Mouse (Mus musculus): ENCODE measurements around the gene Pan2. TPM values are rescaled to one million over a fixed set of nuclear protein-coding genes. Genes with fewer than 3 reads are reported as not detected.

Gene Pan2
- polyA plus RNA-seq (2017; shearing (Covaris generic)), result 45.1 TPM

DNA sequence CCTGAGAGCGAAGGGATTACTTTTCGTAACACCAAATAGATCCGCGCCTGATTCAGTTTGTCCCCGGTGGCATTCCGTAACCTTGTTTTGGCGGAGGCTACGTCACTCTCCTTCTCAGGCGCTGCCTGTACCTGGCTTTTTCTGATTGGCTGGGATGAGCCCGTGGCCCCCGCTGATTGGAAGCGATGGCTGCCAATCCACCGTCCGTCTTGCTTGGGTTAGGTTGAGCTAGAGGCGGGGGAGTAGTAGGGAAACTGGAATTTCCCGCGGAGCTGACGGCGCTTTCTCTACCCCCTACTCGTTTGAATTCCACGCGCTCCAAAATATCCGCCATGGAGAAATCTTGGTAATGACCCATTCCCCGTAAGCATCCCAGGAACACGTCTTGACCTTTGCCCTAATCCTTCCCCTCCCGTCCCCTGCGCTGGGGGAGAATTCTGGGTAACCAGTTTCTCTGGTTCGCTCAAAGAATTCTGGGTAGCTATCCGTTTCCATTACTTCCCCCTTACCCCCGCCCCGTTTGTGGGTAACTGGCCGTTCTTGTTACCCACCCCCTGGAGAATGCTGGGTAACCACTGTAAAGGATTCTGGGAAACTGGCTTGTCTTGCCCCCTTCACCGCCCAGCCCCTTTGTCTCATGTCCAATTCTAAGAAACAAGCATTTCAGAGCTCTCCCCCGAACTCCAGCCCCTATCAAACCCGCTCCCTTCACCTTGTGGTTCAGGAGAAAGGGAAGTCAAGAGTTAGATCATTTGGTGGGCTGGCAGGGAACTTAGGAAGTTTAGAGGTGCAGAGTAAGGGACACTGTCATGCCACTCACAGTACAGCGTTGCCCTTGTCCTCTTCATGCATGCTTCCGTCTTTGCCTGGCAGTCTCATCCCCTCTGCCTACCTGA is at the start of gene Pan2:
Pan2 (plus strand) TSS at position 210 of the 896 bp plus-strand sequence.

DNA sequence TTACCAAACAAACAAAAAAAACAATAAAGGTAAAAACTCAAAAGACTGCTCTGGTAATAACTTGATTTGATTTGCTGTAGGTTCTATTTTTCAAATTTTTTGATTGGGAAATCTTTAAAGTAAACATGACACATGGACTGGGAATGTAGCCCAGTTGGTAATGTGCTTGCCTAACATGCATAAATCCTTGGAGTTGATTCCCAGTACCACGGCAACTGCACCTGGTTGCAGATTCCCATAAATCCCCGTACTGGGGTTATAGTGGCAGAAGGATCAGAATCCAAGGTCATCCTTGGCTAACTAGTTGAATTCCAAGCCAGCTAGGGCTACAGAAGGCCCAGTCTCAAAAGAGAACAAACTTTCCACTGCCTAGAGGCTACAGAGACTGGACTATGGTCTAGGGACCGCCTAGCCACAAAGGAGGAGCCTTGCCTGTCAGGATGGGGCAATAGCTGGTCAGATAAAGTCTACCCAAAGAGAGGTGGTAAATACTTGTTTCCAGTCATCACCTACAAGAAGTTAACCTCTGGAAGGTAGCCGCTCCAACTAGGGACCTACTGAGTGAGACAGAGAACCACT is 49.4 kb upstream of the Pan2 start, which contains the start of gene Apon:
Apon (plus strand) TSS at position 420 of the 579 bp plus-strand sequence.

DNA sequence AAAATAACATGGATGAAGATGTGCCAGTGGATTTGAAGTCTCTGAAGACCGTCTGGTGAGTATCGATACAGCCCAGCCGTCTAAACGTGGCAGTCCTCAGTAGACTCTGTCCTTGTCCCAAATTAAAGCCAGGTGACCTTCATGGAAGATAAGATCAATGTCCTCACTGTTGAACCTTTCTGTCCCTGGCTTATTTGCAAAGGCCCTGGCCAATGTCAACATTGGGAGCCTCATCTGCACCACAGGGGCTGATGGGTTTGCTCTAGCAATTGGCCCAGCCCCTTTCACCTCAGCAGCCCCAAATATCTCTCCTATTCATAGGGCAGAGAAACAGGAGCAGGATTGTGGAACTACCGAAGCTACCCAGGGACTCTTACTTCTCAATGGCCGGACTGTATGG is 34.8 kb upstream of the Pan2 start, which contains the start of gene Apof:
Apof (plus strand) TSS at position 301 of the 400 bp plus-strand sequence.

DNA sequence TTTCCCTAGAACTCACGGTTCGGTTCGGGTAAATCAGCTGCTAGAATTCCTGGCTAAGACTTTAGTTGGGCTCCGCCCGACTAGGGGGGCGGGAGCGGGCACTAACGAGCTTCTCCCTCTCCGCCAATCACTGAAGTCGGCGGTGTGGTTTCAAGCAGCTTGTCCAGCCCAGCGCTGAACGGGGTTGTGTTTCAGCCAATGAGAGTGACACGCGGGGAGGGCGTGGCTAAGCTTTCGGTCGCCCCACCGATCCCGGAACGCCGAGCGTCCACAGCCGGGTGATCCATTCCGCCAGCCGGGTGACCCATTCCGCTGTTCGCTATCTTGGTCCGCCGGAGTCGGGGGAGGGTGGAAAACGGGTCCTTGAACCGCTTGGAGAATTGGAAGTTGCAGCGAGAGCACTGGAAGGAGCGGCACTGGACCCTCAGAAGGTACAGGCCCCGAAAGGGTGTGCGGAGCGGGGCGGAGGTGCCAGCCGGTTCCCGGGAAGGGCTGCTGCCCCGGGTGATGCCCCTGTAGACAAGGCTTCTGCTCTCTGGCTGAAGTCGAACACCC is 32.8 kb upstream of the Pan2 start, which contains the start of gene Stat2:
Stat2 (plus strand) TSS at position 273 of the 555 bp plus-strand sequence.

DNA sequence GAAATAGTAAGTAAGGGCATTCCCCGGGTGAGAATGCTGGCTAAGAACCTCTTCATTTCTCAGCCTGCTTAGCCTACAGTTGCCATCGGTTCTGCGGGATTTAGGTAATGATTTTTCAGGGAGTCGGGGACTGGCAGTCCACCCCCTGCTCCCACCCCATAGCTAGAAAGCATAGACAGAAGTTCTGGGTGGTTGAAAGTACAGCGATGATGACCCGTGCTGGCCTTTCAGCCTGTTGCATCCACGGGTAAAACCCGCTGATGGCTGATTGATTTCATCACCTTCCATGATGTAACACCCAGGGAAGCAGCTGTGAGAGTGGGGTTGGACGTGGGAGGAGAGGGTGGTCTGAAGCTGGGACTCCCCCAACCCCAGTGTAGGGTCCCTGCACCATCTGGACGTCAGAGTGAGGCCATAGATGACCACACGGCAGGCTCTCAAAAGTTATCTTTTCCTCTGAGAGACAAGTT is 4.4 kb upstream of the Pan2 start, which contains the start of gene Il23a:
Il23a (minus strand) TSS at position 51 of the 470 bp plus-strand sequence.

DNA sequence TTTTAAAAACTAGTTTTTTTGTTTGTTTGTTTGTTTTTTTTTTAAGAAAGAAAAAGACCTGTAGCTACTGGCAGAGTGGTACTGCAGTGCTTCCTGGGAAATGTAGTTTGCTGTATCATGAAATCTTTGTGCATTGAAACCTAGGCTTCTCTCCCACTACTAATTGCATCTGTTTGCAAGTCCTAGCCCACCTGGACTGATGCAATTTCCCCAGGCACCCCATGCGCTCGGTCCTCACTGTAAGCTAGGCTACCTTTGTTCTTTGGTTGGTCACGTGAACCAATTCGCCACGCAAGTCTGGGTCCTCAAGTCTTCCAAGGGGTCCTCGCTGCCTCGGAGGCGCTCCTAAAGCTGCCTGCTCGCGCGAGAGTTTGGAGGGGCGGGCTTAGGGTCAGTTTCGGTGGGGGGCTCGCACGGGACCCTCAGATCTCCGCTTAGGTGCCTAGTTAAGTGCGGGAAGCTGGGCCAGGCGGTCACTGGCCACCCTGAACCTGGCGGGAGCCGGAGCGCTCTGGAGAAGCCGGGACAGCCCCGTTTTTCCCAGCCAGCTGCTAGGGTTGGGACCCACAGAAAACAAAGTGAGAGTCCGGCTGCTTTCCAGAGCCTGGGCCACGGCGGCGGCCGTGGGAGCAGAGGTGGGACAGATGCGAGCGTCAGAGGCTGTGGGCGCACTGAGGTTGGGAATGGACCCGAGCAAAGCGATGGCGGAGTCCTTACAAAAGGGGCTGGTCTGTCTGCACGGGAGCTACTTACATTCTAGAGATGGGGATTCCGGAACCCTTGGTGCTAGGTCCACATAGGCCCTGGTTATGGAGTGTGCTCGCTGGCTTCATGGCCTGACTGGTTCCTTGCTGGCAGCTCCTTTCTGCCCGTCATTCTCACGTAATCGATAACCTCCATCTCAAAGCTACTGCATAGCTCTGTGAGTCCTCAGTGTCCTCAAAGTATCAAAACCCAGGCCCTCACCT is 19.3 kb downstream of the Pan2 start, which contains the start of gene Cnpy2:
Cnpy2 (plus strand) TSS at position 319 of the 968 bp plus-strand sequence.

DNA sequence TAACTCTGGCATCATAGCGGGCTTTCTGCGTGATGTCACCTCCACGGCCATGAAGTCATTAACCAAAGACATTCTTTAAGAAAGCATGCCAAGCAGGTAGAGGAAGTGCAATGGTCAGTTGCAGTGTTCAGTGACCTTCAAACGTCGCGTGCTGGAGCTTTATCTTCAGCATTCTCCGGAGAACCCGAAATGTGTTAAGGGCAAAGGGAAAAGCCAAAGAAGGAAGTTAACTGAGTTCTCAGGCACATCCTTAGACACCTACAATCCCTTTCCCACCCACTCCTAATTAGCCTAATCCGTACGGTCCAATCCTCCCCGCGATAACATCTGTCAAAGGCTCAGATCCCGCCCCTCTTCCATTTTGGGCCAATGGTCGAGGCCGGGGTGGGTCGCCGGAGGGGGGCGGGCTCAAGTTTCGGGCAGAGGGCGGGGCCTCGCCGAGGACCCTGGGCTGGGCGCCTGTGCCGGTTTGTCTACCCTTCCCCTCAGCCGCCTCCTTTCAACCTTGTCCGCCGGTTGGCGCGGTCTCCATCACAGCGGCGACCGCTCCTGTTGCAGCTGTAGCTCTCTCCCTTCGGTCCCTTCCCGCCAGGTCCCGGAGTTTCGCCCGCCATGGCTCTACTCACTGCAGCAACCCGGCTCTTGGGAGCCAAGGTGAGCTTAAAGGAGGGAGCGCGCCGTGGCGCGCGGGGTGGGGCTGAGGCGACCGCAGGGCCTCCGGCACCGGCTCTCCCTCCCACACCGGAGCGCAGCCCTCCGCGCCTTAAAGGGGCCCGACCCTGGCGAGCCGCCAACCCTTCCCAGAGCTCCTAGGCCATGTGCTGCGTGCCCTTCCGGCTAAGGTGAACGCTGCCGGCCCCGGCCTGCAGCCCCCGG is 34.4 kb downstream of the Pan2 start, which contains the start of gene Cs:
Cs (plus strand) TSS at position 429 of the 876 bp plus-strand sequence.

DNA sequence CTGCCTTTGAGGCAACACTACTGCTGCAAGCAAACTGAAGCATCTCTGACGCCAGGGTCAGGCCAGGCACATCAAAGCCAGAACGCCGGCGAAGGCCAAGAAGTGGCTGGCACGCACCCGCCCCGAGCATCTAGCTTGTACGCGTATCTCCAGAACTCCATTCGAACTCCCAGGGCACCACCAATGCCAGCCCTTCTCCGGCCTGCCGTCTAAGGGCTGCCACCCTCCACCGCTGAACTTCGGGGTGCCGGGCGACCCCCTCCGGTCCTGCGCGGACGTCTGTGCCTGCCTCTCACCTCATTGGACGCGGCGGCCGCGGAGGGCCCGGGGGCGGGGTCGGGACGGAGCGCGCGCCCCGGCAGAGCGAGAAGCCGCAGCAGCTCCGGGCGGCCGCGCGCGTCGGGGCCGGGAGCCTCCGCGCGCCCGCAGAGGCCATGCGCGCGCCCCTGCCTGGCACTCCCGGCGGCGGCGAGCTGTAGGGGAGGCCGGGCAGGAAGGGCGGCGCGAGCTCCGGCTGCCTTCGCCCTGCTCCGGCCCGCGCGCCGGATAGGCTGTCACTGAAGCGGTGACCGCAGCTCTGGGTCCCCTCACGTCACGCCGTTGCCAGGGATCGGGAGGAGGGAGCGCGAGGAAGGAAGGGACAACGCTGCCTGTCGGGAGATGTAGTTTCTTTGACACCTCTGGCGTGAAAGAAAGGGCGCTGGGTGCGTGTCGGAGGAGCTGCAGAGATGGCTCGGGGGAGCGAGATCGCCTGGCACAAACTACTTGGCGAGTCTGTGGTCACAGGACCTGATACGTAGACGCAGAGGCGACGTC is 65.5 kb downstream of the Pan2 start, which contains the start of gene Coq10a:
Coq10a (minus strand) TSS at position 596 of the 816 bp plus-strand sequence.

Other genes starting within 250 kb of the Pan2 start
- gene Ptges3, start 244.4 kb upstream of the Pan2 start, polyA plus RNA-seq (2017; shearing (Covaris generic)), result 94.5 TPM
- gene Atp5b, start 220.1 kb upstream of the Pan2 start, polyA plus RNA-seq (2017; shearing (Covaris generic)), result 1,218 TPM
- 80.6 TPM for gene Baz2a, start 211.8 kb upstream of the Pan2 start, polyA plus RNA-seq (2017; shearing (Covaris generic))
- 36.9 TPM for gene Rbms2, start 123.0 kb upstream of the Pan2 start, polyA plus RNA-seq (2017; shearing (Covaris generic))
- gene Gls2, start 108.9 kb upstream of the Pan2 start, polyA plus RNA-seq (2017; shearing (Covaris generic)), result 0.23 TPM
- 15.9 TPM for gene Spryd4, start 91.5 kb upstream of the Pan2 start, polyA plus RNA-seq (2017; shearing (Covaris generic))
- gene Mip, start 77.5 kb upstream of the Pan2 start, polyA plus RNA-seq (2017; shearing (Covaris generic)), result not detected
- gene Timeless, start 71.3 kb upstream of the Pan2 start, polyA plus RNA-seq (2017; shearing (Covaris generic)), result 25.1 TPM
- gene Apon, start 49.2 kb upstream of the Pan2 start, polyA plus RNA-seq (2017; shearing (Covaris generic)), result not detected
- not detected for gene Apof, start 34.7 kb upstream of the Pan2 start, polyA plus RNA-seq (2017; shearing (Covaris generic))
- gene Stat2, start 32.8 kb upstream of the Pan2 start, polyA plus RNA-seq (2017; shearing (Covaris generic)), result 100 TPM
- not detected for gene Il23a, start 4.6 kb upstream of the Pan2 start, polyA plus RNA-seq (2017; shearing (Covaris generic))
- 156 TPM for gene Cnpy2, start 19.1 kb downstream of the Pan2 start, polyA plus RNA-seq (2017; shearing (Covaris generic))
- gene Cs, start 34.4 kb downstream of the Pan2 start, polyA plus RNA-seq (2017; shearing (Covaris generic)), result 181 TPM
- gene Coq10a, start 65.7 kb downstream of the Pan2 start, polyA plus RNA-seq (2017; shearing (Covaris generic)), result 12.2 TPM
- gene Ankrd52, start 73.8 kb downstream of the Pan2 start, polyA plus RNA-seq (2017; shearing (Covaris generic)), result 2.6 TPM
- 0.13 TPM for gene Slc39a5, start 97.9 kb downstream of the Pan2 start, polyA plus RNA-seq (2017; shearing (Covaris generic))
- gene Nabp2, start 108.2 kb downstream of the Pan2 start, polyA plus RNA-seq (2017; shearing (Covaris generic)), result 128 TPM
- 47.8 TPM for gene Rnf41, start 108.3 kb downstream of the Pan2 start, polyA plus RNA-seq (2017; shearing (Covaris generic))
- 131 TPM for gene Smarcc2, start 155.9 kb downstream of the Pan2 start, polyA plus RNA-seq (2017; shearing (Covaris generic))
- gene Myl6, start 190.8 kb downstream of the Pan2 start, polyA plus RNA-seq (2017; shearing (Covaris generic)), result 1,659 TPM
- gene Myl6b, start 195.3 kb downstream of the Pan2 start, polyA plus RNA-seq (2017; shearing (Covaris generic)), result 3.1 TPM
- 182 TPM for gene Esyt1, start 222.5 kb downstream of the Pan2 start, polyA plus RNA-seq (2017; shearing (Covaris generic))
- gene Zc3h10, start 244.4 kb downstream of the Pan2 start, polyA plus RNA-seq (2017; shearing (Covaris generic)), result 26.0 TPM
- gene Rpl41, start 246.0 kb downstream of the Pan2 start, polyA plus RNA-seq (2017; shearing (Covaris generic)), result 3,120 TPM

Measured in activated CD4-positive, CD25-positive, alpha-beta regulatory T cell, adult 9 weeks (primary cell).